Mouse (Mus musculus) embryonic facial prominence, embryonic 10.5 days (tissue): Measurements from ENCODE around the gene Pde7b. TPM values are rescaled to one million over a fixed set of nuclear protein-coding genes. Genes with fewer than 3 reads are reported as not detected.

Experiments used
- DNase-seq: peaks from one replicate; pipeline ENCODE4 v3.0.0-alpha.2; 2017; ENCODE audit warnings: low spot score
- H3K27ac ChIP-seq: fragments of 300-500 bp; sonication (generic); replicated peaks from 2 replicates; pipeline ENCODE4 v1.5.1; 2016; ENCODE audit warnings: mild to moderate bottlenecking
- H3K27me3 ChIP-seq: fragments of 300-500 bp; sonication (generic); replicated peaks from 2 replicates; pipeline ENCODE4 v1.6.1; 2016; ENCODE audit warnings: low read depth, mild to moderate bottlenecking; ENCODE audit not compliant: poor library complexity, severe bottlenecking
- H3K36me3 ChIP-seq: fragments of 300-500 bp; sonication (generic); replicated peaks from 2 replicates; pipeline ENCODE4 v1.6.1; 2016; ENCODE audit warnings: mild to moderate bottlenecking, moderate library complexity
- H3K4me1 ChIP-seq: fragments of 300-500 bp; sonication (generic); 2 replicates; pipeline ENCODE4 v1.6.1; 2016
- H3K4me3 ChIP-seq: fragments of 300-500 bp; sonication (generic); 2 replicates; pipeline ENCODE4 v1.5.1; 2016; ENCODE audit warnings: mild to moderate bottlenecking, moderate library complexity
- H3K9me3 ChIP-seq: fragments of 300-500 bp; sonication (generic); 2 replicates; pipeline ENCODE4 v1.6.1; 2016; ENCODE audit warnings: mild to moderate bottlenecking
- WGBS: fragments of 180-500 bp; shearing (Covaris S2); methylation state at CpG from one replicate; pipeline ENCODE4 v1.1.7; 2016; 5-methylcytosine and 5-hydroxymethylcytosine counted together
- polyA plus RNA-seq: library from polyadenylated mRNA; unstranded; fragments of >200 nt; fragmentation: Nextera tagmentation; extraction: Ambion mirVana; gene quantifications from 2 replicates; pipeline ENCODE4 v1.2.1, GENCODE M21; 2016

Gene Pde7b
- polyA plus RNA-seq, 1 experiment from 2014 or later: 2.8 TPM

DNA sequence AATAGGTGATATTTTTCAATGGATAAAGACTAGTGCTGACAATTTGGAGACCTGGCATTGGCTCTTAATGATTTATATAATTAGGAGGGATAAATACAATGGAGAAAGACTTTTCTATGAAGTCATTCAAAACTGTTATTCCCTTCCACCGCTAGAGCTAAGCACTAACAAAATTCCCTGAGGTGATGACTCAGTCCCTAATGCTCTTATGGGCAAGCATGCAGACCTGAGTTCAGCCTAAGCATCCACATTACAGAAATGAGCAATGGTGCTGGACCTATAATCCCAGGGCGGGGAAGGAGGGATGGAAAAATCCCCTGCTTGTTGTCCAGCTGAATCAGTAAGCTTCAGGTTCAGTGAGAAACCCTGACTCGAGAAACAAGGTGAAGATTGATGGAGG, 260.2 kb downstream of the Pde7b start:
- Histone ChIP-seq H3K9me3 (no peaks in the 10 kb centered on the region), H3K27me3 (no peaks in the 10 kb centered on the region), H3K4me3 (no peak overlapping the region), H3K4me1 (no peaks in the 10 kb centered on the region), H3K36me3 (no peaks in the 10 kb centered on the region), H3K27ac (no peak overlapping the region)
- DNase-seq: no peak
- WGBS: 81% methylated on average over 3 of the region's 3 CpGs

GRCm38 (mm10) chr10:20463941-20464340, 260.9 kb downstream of the Pde7b start:
- Histone ChIP-seq H3K27ac (no peak overlapping the region), H3K9me3 (no peaks in the 10 kb centered on the region), H3K27me3 (no peaks in the 10 kb centered on the region), H3K4me1 (no peaks in the 10 kb centered on the region), H3K4me3 (no peak overlapping the region), H3K36me3 (no peaks in the 10 kb centered on the region)
- 89% methylated on average over 1 of the region's 1 CpGs for WGBS
- DNase-seq: no peak

DNA sequence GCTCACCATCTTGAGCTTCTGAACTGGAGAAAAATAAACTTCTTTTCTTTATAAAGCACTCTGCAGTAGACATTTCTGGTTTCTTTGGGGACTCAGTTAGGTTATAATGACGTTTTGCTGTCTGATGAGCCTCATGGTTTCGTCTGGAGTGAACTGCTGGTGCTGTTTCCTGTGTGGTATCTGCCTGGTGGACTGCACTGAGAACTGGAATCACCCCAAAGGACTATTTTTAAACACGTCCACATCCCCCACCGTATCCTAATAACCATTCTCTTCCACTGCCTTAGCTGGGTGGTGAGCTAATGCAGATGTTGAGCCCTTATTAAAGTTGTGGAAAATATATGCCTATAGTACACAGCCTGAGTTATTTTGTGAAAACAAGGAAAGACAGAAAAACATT, 262.3 kb downstream of the Pde7b start:
- DNase-seq: no peak
- Histone ChIP-seq H3K27me3 (no peaks in the 10 kb centered on the region), H3K36me3 (no peaks in the 10 kb centered on the region), H3K9me3 (no peaks in the 10 kb centered on the region), H3K27ac (no peak overlapping the region), H3K4me1 (no peaks in the 10 kb centered on the region), H3K4me3 (no peak overlapping the region)
- WGBS: 83% methylated on average over 4 of the region's 4 CpGs

GRCm38 (mm10) chr10:20459657-20460350, 265.1 kb downstream of the Pde7b start:
- H3K36me3 ChIP-seq: no peaks in the 10 kb centered on the region
- H3K4me3 ChIP-seq: no peak overlapping the region
- no peaks in the 10 kb centered on the region for H3K27me3 ChIP-seq
- no peak for DNase-seq
- no peak overlapping the region for H3K27ac ChIP-seq
- WGBS: 89% methylated on average over 7 of the region's 7 CpGs
- no peaks in the 10 kb centered on the region for H3K4me1 ChIP-seq
- H3K9me3 ChIP-seq: no peaks in the 10 kb centered on the region

DNA sequence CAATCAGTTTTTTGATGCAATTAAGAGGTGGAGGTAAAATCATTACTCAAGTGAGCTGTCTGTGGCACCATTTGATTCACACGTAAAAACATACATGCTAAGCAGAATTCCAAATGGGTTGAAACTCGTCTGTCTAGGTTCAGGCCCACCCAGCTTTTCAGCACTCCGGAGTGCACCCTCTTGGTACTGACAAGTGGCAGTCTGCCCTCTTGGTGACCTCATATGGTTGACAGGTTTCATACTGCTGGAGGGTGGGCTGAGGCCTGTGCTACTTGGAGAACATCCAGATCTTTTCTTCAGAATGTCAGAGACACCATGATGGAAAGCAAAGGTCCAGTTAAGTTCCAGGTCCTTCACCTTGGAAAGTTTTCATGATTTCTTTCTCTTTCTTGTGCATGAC, 265.7 kb downstream of the Pde7b start:
- no peaks in the 10 kb centered on the region for H3K36me3 ChIP-seq
- no peak overlapping the region for H3K4me3 ChIP-seq
- H3K27ac ChIP-seq: no peak overlapping the region
- no peaks in the 10 kb centered on the region for H3K27me3 ChIP-seq
- H3K4me1 ChIP-seq: no peaks in the 10 kb centered on the region
- no peaks in the 10 kb centered on the region for H3K9me3 ChIP-seq
- 84% methylated on average over 3 of the region's 3 CpGs for WGBS
- DNase-seq: no peak

GRCm38 (mm10) chr10:20454387-20455065, 270.4 kb downstream of the Pde7b start:
- no peak for DNase-seq
- no peaks in the 10 kb centered on the region for H3K4me1 ChIP-seq
- no peaks in the 10 kb centered on the region for H3K36me3 ChIP-seq
- H3K4me3 ChIP-seq: no peak overlapping the region
- H3K9me3 ChIP-seq: no peaks in the 10 kb centered on the region
- 79% methylated on average over 6 of the region's 6 CpGs for WGBS
- no peaks in the 10 kb centered on the region for H3K27me3 ChIP-seq
- H3K27ac ChIP-seq: no peak overlapping the region

DNA sequence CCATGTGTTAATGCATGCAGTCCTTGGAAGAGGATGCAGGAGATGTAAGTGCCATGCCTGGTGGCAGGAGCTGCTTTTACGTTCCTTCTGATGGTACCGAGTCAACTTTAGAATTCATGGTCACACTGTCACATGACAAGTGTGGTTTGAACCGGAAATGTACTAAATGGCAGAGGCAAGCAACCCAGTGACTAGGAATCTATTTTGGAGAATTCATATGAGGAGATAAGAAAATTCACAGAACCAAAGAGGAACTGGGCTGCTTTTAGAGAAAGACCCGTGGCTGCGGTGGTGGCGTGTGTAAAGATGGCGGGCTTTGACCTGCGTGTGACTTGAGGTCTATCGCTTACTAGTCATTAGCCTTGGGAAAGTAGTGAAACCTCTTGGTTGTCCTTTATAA, 287.4 kb downstream of the Pde7b start:
- Histone ChIP-seq H3K27ac (no peak overlapping the region), H3K4me3 (no peak overlapping the region), H3K27me3 (no peaks in the 10 kb centered on the region), H3K9me3 (no peaks in the 10 kb centered on the region), H3K36me3 (no peaks in the 10 kb centered on the region), H3K4me1 (0 out of 2 replicates have a peak, but pooled peaks cover 5% of the 10 kb centered on the region)
- WGBS: 95% methylated on average over 9 of the region's 9 CpGs
- no peak for DNase-seq

DNA sequence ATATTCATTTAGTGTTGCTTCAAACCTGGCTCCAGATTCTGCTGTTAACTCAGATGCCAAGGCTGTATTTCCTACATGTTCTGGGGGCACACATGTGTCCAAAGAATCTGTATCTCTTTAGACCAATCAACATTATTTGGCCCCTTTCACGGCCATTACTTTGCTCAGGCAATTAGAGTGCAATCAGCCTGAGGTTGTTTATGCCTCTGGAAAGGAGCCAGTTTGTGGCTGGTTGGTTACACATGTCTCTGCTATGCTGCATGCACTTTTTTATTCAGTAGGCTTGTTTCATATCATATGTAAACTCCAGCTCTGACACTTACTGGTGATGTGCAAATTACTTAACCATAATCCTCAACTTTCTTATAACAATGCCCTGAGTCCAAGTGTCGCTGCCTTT, 287.9 kb downstream of the Pde7b start:
- Histone ChIP-seq H3K27me3 (no peaks in the 10 kb centered on the region), H3K4me1 (0 out of 2 replicates have a peak, but pooled peaks cover 5% of the 10 kb centered on the region), H3K9me3 (no peaks in the 10 kb centered on the region), H3K36me3 (no peaks in the 10 kb centered on the region), H3K27ac (no peak overlapping the region), H3K4me3 (no peak overlapping the region)
- no peak for DNase-seq
- 76% methylated on average over 2 of the region's 2 CpGs for WGBS

GRCm38 (mm10) chr10:20435913-20436312, 289.0 kb downstream of the Pde7b start:
- Histone ChIP-seq H3K4me3 (no peak overlapping the region), H3K4me1 (0 out of 2 replicates have a peak, but pooled peaks cover 8% of the 10 kb centered on the region), H3K36me3 (no peaks in the 10 kb centered on the region), H3K9me3 (no peaks in the 10 kb centered on the region), H3K27ac (no peak overlapping the region), H3K27me3 (no peaks in the 10 kb centered on the region)
- no peak for DNase-seq
- WGBS: 94% methylated on average over 7 of the region's 7 CpGs

- Histone ChIP-seq H3K9me3 (no peaks in the 10 kb centered on the region), H3K36me3 (no peaks in the 10 kb centered on the region), H3K4me3 (no peak overlapping the region), H3K27ac (no peak overlapping the region), H3K27me3 (no peaks in the 10 kb centered on the region), H3K4me1 (0 out of 2 replicates have a peak, but pooled peaks cover 2% of the 10 kb centered on the region)
- 87% methylated on average over 12 of the region's 12 CpGs for WGBS
- no peak for DNase-seq
These were observed 293.5 kb downstream of the Pde7b start for GRCm38 (mm10) chr10:20431336-20431735.

DNA sequence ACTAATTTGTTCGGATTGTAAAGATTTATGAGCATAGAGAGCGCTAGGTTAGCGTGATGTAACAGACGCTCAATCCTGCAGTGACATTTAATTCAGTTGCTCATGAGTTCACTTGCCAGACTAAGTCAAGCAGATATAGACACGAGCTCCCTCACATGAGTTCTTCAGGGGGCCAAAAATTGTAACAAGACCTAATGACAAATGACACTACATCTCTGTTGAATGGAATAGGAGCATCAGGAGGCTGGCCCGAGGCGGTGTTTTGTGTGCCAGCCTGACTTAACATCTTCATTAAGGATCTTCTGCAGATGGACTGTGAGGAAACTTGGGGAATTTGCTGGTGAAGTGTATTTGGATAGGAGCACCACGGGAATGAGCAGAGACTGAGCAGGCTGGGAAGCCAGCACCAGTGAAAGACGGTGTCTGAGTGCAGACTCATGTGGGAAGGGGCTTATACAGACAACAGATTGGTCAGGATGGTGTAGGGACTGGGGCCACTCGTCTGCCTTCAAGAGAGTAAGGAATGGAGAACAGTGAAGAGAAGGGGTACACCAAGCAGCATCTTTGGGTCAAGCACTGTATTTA, 303.5 kb downstream of the Pde7b start:
- no peaks in the 10 kb centered on the region for H3K36me3 ChIP-seq
- no peak overlapping the region for H3K4me3 ChIP-seq
- no peaks in the 10 kb centered on the region for H3K4me1 ChIP-seq
- no peaks in the 10 kb centered on the region for H3K27me3 ChIP-seq
- DNase-seq: no peak
- no peak overlapping the region for H3K27ac ChIP-seq
- no peaks in the 10 kb centered on the region for H3K9me3 ChIP-seq
- 88% methylated on average over 10 of the region's 10 CpGs for WGBS

- Histone ChIP-seq H3K4me3 (no peak overlapping the region), H3K4me1 (no peaks in the 10 kb centered on the region), H3K27me3 (no peaks in the 10 kb centered on the region), H3K36me3 (no peaks in the 10 kb centered on the region), H3K9me3 (no peaks in the 10 kb centered on the region), H3K27ac (no peak overlapping the region)
- 75% methylated on average over 7 of the region's 7 CpGs for WGBS
- DNase-seq: no peak
These were observed 304.6 kb downstream of the Pde7b start for GRCm38 (mm10) chr10:20420296-20420695.

- no peak overlapping the region for H3K4me3 ChIP-seq
- H3K9me3 ChIP-seq: no peaks in the 10 kb centered on the region
- DNase-seq: no peak
- H3K36me3 ChIP-seq: no peaks in the 10 kb centered on the region
- H3K4me1 ChIP-seq: no peaks in the 10 kb centered on the region
- H3K27ac ChIP-seq: no peak overlapping the region
- WGBS: 85% methylated on average over 10 of the region's 10 CpGs
- H3K27me3 ChIP-seq: no peaks in the 10 kb centered on the region
These were observed 306.0 kb downstream of the Pde7b start for GRCm38 (mm10) chr10:20418856-20419219.
